Mouse (Mus musculus) effector memory CD4-positive, alpha-beta T cell, adult 7 months (primary cell): ENCODE results near the gene Tnfrsf21. TPM values are rescaled to one million over a fixed set of nuclear protein-coding genes. Genes with fewer than 3 reads are reported as not detected.

ENCODE experiments used
- polyA plus RNA-seq: library from polyadenylated mRNA; unstranded; fragments of 100-300 nt; shearing (Covaris generic); gene quantifications from one replicate; pipeline ENCODE4 v1.2.1, GENCODE M21; 2017

The Tnfrsf21 gene
- polyA plus RNA-seq = 0.10 TPM

DNA sequence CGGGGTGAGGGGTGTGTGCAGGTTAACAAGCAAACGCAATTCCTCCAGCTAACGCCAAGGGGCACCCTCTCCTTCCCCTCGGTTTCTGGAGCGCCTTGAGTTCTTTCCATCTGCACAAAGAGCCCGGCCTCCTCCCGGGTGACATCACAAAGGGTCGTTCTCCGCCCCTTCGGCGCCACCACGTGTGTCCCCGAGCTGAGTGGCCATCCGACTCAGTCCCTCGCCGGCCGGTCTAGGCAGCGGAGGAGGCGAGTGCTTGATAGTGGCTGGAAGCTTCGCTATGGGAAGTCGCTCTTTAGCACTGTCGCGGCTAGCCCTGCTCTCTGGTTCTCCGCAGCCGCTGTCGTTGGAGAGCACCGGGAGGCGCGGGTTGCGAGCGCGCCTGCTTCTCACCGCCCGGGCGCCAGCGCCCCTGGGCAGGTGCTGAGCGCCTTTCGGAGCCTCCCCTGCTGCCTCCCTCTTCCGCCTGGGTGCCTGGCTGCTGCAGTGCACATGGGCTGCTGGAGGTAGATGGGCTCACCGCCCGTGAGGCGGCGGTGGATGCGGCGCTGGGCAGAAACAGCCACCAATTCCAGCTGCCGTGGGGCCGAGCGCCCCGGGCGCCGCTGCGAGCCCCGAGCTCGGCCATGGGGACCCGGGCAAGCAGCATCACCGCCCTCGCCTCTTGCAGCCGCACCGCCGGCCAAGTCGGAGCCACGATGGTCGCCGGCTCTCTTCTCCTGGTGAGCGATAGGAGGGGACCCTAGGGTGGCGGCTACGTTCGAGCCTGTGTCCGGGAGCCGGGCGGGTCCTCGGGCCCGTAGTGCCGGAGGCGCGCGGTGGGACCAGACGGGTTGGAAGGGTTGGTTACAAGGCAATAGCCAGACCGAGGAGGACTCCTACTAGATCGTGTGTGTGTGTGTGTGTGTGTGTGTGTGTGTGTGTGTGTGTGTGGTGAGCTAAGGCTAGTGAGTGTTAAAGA lies at the start of gene Tnfrsf21:
TSS of gene Tnfrsf21 (plus strand) at position 185 of the 961 bp plus-strand sequence.

Other genes with a start within 250 kb of the Tnfrsf21 start
- gene Cd2ap, start 139.9 kb upstream of the Tnfrsf21 start, polyA plus RNA-seq = 15.1 TPM